Mouse (Mus musculus) heart, postnatal 0 days (tissue): ENCODE data around the gene Zfp511.

Experiments used
- CTCF ChIP-seq: IDR thresholded peaks from 2 replicates; pipeline ENCODE4 v1.5.1; 2016; ENCODE audit warnings: antibody characterized with exemption, control low read depth, low read depth
- EP300 ChIP-seq: IDR thresholded peaks from 2 replicates; pipeline ENCODE4 v1.6.1; 2016; ENCODE audit warnings: antibody characterized with exemption, low read depth

DNA sequence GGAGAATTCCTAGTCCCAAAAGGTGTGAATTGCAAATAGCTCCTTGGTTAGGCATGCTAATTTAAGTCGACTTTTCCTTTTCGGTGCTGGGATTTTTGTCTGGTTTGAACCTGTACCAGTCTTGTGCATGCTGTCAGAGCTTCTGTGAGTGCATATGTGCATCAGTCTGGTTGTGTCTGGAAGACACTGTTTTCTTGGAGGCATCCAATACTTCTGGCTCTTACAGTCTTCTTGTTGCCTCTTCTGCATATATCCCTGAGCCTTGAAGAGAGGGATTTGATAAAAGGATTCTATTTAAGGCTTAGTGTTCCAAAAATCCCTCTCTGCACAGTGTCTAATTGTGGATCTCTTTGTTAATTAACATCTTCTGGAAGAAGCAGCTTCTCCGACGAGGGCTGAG, 17.9 kb downstream of the Zfp511 start:
- no peak for TF ChIP-seq CTCF
- TF ChIP-seq EP300 = no peak
